Mouse (Mus musculus) myocyte (in vitro differentiated cells): ENCODE measurements around the gene Esrp2.

Experiments
- MYOD1 ChIP-seq, 3 experiments: IDR thresholded peaks; one replicate each; pipeline ENCODE4 v1.6.1; 2011; ENCODE audit warnings: control low read depth in 2 of 3, low read depth in 2 of 3, mild to moderate bottlenecking in 2 of 3, moderate library complexity in 1 of 3; ENCODE audit not compliant: insufficient read length in 2 of 3, control insufficient read depth in 1 of 3
- POLR2A ChIP-seq: IDR thresholded peaks from one replicate; pipeline ENCODE4 v1.6.1; 2011; ENCODE audit warnings: low read depth, mild to moderate bottlenecking, control low read depth, moderate library complexity; ENCODE audit not compliant: insufficient read length
- REST ChIP-seq: IDR thresholded peaks from one replicate; pipeline ENCODE4 v1.6.1; 2011; ENCODE audit warnings: mild to moderate bottlenecking, control low read depth, moderate library complexity; ENCODE audit not compliant: insufficient read depth, insufficient read length
- USF1 ChIP-seq: IDR thresholded peaks from one replicate; pipeline ENCODE4 v1.6.1; 2011; ENCODE audit warnings: low read depth, mild to moderate bottlenecking, control low read depth, moderate library complexity

GRCm38 (mm10) chr8:106151041-106151440 lies 14.3 kb upstream of the Esrp2 start:
- TF ChIP-seq REST (no peak), POLR2A (no peak), USF1 (no peak), MYOD1 (IDR thresholded peaks at IDR 0.05; ENCODE audit: control insufficient read depth in 1 of 3, insufficient read length in 2 of 3, low read depth in 2 of 3) (no peak)
